Mouse (Mus musculus) granulocyte monocyte progenitor cell, adult 5-6 weeks (primary cell): Measurements from ENCODE around the gene Gm45783. TPM values are rescaled to one million over a fixed set of nuclear protein-coding genes. Genes with fewer than 3 reads are reported as not detected.
A peak's percentile ranks its signal among the peaks of the same experiment; 100 is the strongest.
"Not testable (repeated sequence)": the region's sequence is repeated elsewhere in the genome, so short reads cannot be mapped to it uniquely, and the experiment has no call there.

Source experiments
- ATAC-seq: replicated peaks from 2 replicates; pipeline ENCODE4 v1.8.0; 2016; ENCODE audit warnings: mild to moderate bottlenecking, moderate TSS enrichment, inconsistent platforms; ENCODE audit not compliant: poor library complexity, severe bottlenecking
- total RNA-seq, 2 experiments: library from RNA; stranded (forward) in 1 of 2; stranded (reverse) in 1 of 2; fragments of 200-712, 200-1000 nt in 1 of 2; fragments of >200 nt in 1 of 2; fragmentation: Nextera tagmentation in 1 of 2; gene quantifications; 2 replicates each; pipeline ENCODE4 v1.2.3; 2014 to 2017

Gm45783 gene
- not detected in 2 replicates for total RNA-seq (2014; fragmentation: Nextera tagmentation)
- total RNA-seq (2017), result not detected in 2 replicates

GRCm38 (mm10) chr7:7374431-7374830 is at the start of gene Gm45783:
Gm45783 (minus strand) TSS chr7:7374573.
- not testable (repeated sequence) for ATAC-seq

- ATAC-seq, result not testable (repeated sequence)
Observed at GRCm38 (mm10) chr7:7399603-7400002, 25.2 kb upstream of the Gm45783 start, which contains the start of gene Vmn2r31. Vmn2r31 (minus strand) TSS chr7:7399703.

- not testable (repeated sequence) for ATAC-seq
Observed at GRCm38 (mm10) chr7:7337509-7337908, 36.9 kb downstream of the Gm45783 start, which contains the start of gene Vmn2r30. Vmn2r30 (minus strand) TSS chr7:7337609.

GRCm38 (mm10) chr7:7295595-7295994 is 78.8 kb downstream of the Gm45783 start:
- peak; percentile 29 for ATAC-seq

Other genes with a start within 250 kb of the Gm45783 start
- gene Zfp773, start 237.8 kb downstream of the Gm45783 start, total RNA-seq (2014; fragmentation: Nextera tagmentation), result 0.51 and 1.4 TPM in 2 replicates
- gene Zfp773, start 237.8 kb downstream of the Gm45783 start, total RNA-seq (2017), result 3.7 and 3.8 TPM in 2 replicates
- 0.77 and 5.0 TPM in 2 replicates for gene Zfp418, start 203.2 kb downstream of the Gm45783 start, total RNA-seq (2014; fragmentation: Nextera tagmentation)
- gene Zfp418, start 203.2 kb downstream of the Gm45783 start, total RNA-seq (2017), result 2.5 and 2.9 TPM in 2 replicates
- gene Zfp772, start 164.6 kb downstream of the Gm45783 start, total RNA-seq (2014; fragmentation: Nextera tagmentation), result 3.0 and 5.7 TPM in 2 replicates
- 4.0 and 4.6 TPM in 2 replicates for gene Zfp772, start 164.6 kb downstream of the Gm45783 start, total RNA-seq (2017)
- 0.38 and 7.4 TPM in 2 replicates for gene Vmn2r29, start 127.2 kb downstream of the Gm45783 start, total RNA-seq (2014; fragmentation: Nextera tagmentation)
- 0.13 TPM in 1 of 2 replicates, not detected in the other for gene Vmn2r29, start 127.2 kb downstream of the Gm45783 start, total RNA-seq (2017)
- gene Gm45844, start 96.3 kb downstream of the Gm45783 start, total RNA-seq (2014; fragmentation: Nextera tagmentation), result 1.3 TPM in 1 of 2 replicates, not detected in the other
- gene Gm45844, start 96.3 kb downstream of the Gm45783 start, total RNA-seq (2017), result 0.47 and 1.9 TPM in 2 replicates
- 18.2 and 23.0 TPM in 2 replicates for gene Clcn4, start 73.7 kb downstream of the Gm45783 start, total RNA-seq (2014; fragmentation: Nextera tagmentation)
- 22.6 and 24.0 TPM in 2 replicates for gene Clcn4, start 73.7 kb downstream of the Gm45783 start, total RNA-seq (2017)
- gene Vmn2r30, start 37.0 kb downstream of the Gm45783 start, total RNA-seq (2014; fragmentation: Nextera tagmentation), result not detected in 2 replicates
- not detected in 2 replicates for gene Vmn2r30, start 37.0 kb downstream of the Gm45783 start, total RNA-seq (2017)
- gene Vmn2r31, start 25.1 kb upstream of the Gm45783 start, total RNA-seq (2014; fragmentation: Nextera tagmentation), result not detected in 2 replicates
- not detected in 2 replicates for gene Vmn2r31, start 25.1 kb upstream of the Gm45783 start, total RNA-seq (2017)
- not detected in 2 replicates for gene Vmn2r32, start 105.4 kb upstream of the Gm45783 start, total RNA-seq (2014; fragmentation: Nextera tagmentation)
- gene Vmn2r32, start 105.4 kb upstream of the Gm45783 start, total RNA-seq (2017), result not detected in 2 replicates
- gene Vmn2r33, start 192.2 kb upstream of the Gm45783 start, total RNA-seq (2014; fragmentation: Nextera tagmentation), result not detected in 2 replicates
- not detected in 2 replicates for gene Vmn2r33, start 192.2 kb upstream of the Gm45783 start, total RNA-seq (2017)